Mouse (Mus musculus) liver, embryonic 14.5 days (tissue): ENCODE data around the gene Nudt22.

Experiments
- CTCF ChIP-seq: IDR thresholded peaks from 2 replicates; pipeline ENCODE4 v1.5.1; 2016; ENCODE audit warnings: antibody characterized with exemption, low read depth, control low read depth
- EP300 ChIP-seq: IDR thresholded peaks from 2 replicates; pipeline ENCODE4 v1.6.1; 2016; ENCODE audit warnings: antibody characterized with exemption, low read depth

DNA sequence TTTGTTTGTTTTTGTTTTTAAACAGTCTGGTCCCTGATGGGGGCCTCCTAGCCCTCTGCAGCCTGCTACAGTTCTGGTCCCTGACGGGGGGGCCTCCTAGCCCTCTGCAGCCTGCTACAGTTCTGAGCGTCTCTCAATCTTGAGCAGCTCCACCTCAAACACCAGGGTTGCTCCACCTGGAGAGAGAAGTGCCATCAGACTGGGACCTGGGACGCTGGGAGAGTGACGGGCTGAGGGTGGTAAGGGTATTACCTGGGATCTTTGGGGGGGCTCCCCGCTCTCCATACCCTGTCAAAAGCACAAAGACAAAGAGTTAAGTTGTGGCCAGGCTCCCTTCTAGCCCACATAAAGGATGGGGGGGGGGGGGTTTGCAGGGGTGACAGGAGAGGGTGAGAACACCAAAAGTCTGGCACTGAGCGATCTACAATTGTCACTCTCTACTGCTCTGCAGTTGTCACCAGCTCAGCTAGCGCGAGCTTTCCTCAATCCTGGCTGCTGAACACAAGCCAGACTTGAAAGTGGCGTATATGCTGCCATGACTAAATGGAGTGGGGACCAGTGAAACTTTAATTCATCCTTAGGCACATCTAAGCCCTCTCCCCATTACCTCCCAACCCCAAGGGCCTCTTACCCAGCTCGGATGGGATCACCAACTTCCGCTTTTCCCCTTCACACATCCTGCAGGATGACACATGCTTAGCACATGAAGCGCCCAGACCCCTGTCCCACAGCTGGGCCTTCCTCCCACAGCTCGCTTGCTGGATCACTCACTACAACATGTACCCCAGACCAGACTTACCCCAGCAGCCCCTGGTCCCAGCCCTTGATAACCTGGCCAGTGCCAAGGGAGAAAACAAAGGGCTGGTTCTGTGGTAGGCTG is 17.9 kb downstream of the Nudt22 start:
- TF ChIP-seq EP300 (no peak), CTCF (no peak)
